Mouse (Mus musculus): ENCODE results near the gene Patl1. TPM values are rescaled to one million over a fixed set of nuclear protein-coding genes. Genes with fewer than 3 reads are reported as not detected.
"Not testable (repeated sequence)": the region's sequence is repeated elsewhere in the genome, so short reads cannot be mapped to it uniquely, and the experiment has no call there.

The Patl1 gene
- polyA plus RNA-seq, 1 experiment from 2014 or later: 30.2 TPM

- H3K27ac ChIP-seq (ENCODE audit: low read depth, low read length): no peak overlapping the region
Observed at GRCm38 (mm10) chr19:11975683-11976082, 63.5 kb downstream of the Patl1 start.

GRCm38 (mm10) chr19:11977363-11977762, 65.2 kb downstream of the Patl1 start:
- ATAC-seq (ENCODE audit: low FRiP score): no peak
- H3K27me3 ChIP-seq (ENCODE audit: control insufficient read depth, insufficient read depth, low read length): no peaks in the 10 kb centered on the region
- peaks cover 28% of the 10 kb centered on the region for H3K36me3 ChIP-seq (ENCODE audit: control insufficient read depth, insufficient read depth, low read length)
- no peak for DNase-seq (ENCODE audit: low spot score, missing footprints)
- H3K4me2 ChIP-seq: no peak overlapping the region
- no peak overlapping the region for H3K9ac ChIP-seq (ENCODE audit: low read length)
- H3K27ac ChIP-seq (ENCODE audit: low read depth, low read length): no peak overlapping the region
- no peak overlapping the region for H3K4me3 ChIP-seq (ENCODE audit: low read depth, low read length)
- 91% methylated on average over 5 of the region's 5 CpGs for WGBS
- no peaks in the 10 kb centered on the region for H3K4me1 ChIP-seq (ENCODE audit: control insufficient read depth, insufficient read depth, low read length)
- no peaks in the 10 kb centered on the region for H3K9me3 ChIP-seq (ENCODE audit: control insufficient read depth, low read length)

More at GRCm38 (mm10) chr19:11975683-11976082, 63.5 kb downstream of the Patl1 start:
- Histone ChIP-seq H3K4me1 (ENCODE audit: control insufficient read depth, insufficient read depth, low read length) (no peaks in the 10 kb centered on the region), H3K9me3 (ENCODE audit: control insufficient read depth, low read length) (no peaks in the 10 kb centered on the region), H3K4me3 (ENCODE audit: low read depth, low read length) (no peak overlapping the region), H3K27me3 (ENCODE audit: control insufficient read depth, insufficient read depth, low read length) (no peaks in the 10 kb centered on the region), H3K4me2 (no peak overlapping the region), H3K36me3 (ENCODE audit: control insufficient read depth, insufficient read depth, low read length) (peaks cover 28% of the 10 kb centered on the region), H3K9ac (ENCODE audit: low read length) (no peak overlapping the region)
- ATAC-seq (ENCODE audit: low FRiP score) (no peak), DNase-seq (ENCODE audit: low spot score, missing footprints) (no peak)
- 90% methylated on average over 4 of the region's 4 CpGs for WGBS

- ATAC-seq (ENCODE audit: low FRiP score) (no peak), DNase-seq (ENCODE audit: low spot score, missing footprints) (peak; percentile 73)
- no peaks in the 10 kb centered on the region for H3K27me3 ChIP-seq (ENCODE audit: control insufficient read depth, insufficient read depth, low read length)
- H3K9ac ChIP-seq (ENCODE audit: low read length): no peak overlapping the region
- no peaks in the 10 kb centered on the region for H3K4me1 ChIP-seq (ENCODE audit: control insufficient read depth, insufficient read depth, low read length)
- no peak overlapping the region for H3K4me3 ChIP-seq (ENCODE audit: low read depth, low read length)
- H3K27ac ChIP-seq (ENCODE audit: low read depth, low read length): no peak overlapping the region
- no peaks in the 10 kb centered on the region for H3K9me3 ChIP-seq (ENCODE audit: control insufficient read depth, low read length)
- WGBS: 89% methylated on average over 4 of the region's 4 CpGs
- H3K36me3 ChIP-seq (ENCODE audit: control insufficient read depth, insufficient read depth, low read length): peaks cover 25% of the 10 kb centered on the region
- no peak overlapping the region for H3K4me2 ChIP-seq
Observed at GRCm38 (mm10) chr19:11980471-11980870, 68.3 kb downstream of the Patl1 start.

GRCm38 (mm10) chr19:11984614-11985013, 72.4 kb downstream of the Patl1 start:
- not testable (repeated sequence) for H3K4me1 ChIP-seq (ENCODE audit: control insufficient read depth, insufficient read depth, low read length); H3K4me3 ChIP-seq (ENCODE audit: low read depth, low read length); H3K27me3 ChIP-seq (ENCODE audit: control insufficient read depth, insufficient read depth, low read length); ATAC-seq (ENCODE audit: low FRiP score); H3K27ac ChIP-seq (ENCODE audit: low read depth, low read length); H3K4me2 ChIP-seq; H3K9me3 ChIP-seq (ENCODE audit: control insufficient read depth, low read length); H3K9ac ChIP-seq (ENCODE audit: low read length)
- peak; percentile 70 for DNase-seq (ENCODE audit: low spot score, missing footprints)
- WGBS: 82% methylated on average over 5 of the region's 5 CpGs
- H3K36me3 ChIP-seq (ENCODE audit: control insufficient read depth, insufficient read depth, low read length): peaks cover 23% of the 10 kb centered on the region

GRCm38 (mm10) chr19:11987841-11988240, 75.6 kb downstream of the Patl1 start:
- ATAC-seq (ENCODE audit: low FRiP score) (no peak), DNase-seq (ENCODE audit: low spot score, missing footprints) (peak; percentile 67)
- Histone ChIP-seq H3K9ac (ENCODE audit: low read length) (no peak overlapping the region), H3K4me3 (ENCODE audit: low read depth, low read length) (no peak overlapping the region), H3K27ac (ENCODE audit: low read depth, low read length) (no peak overlapping the region), H3K4me2 (no peak overlapping the region), H3K36me3 (ENCODE audit: control insufficient read depth, insufficient read depth, low read length) (peaks cover 23% of the 10 kb centered on the region), H3K27me3 (ENCODE audit: control insufficient read depth, insufficient read depth, low read length) (no peaks in the 10 kb centered on the region), H3K9me3 (ENCODE audit: control insufficient read depth, low read length) (no peaks in the 10 kb centered on the region), H3K4me1 (ENCODE audit: control insufficient read depth, insufficient read depth, low read length) (no peaks in the 10 kb centered on the region)
- WGBS: 94% methylated on average over 3 of the region's 3 CpGs

GRCm38 (mm10) chr19:11989334-11989733, 77.1 kb downstream of the Patl1 start:
- DNase-seq (ENCODE audit: low spot score, missing footprints): no peak
- ATAC-seq (ENCODE audit: low FRiP score): no peak
- H3K9me3 ChIP-seq (ENCODE audit: control insufficient read depth, low read length): no peaks in the 10 kb centered on the region
- WGBS: 97% methylated on average over 7 of the region's 7 CpGs
- H3K27ac ChIP-seq (ENCODE audit: low read depth, low read length): no peak overlapping the region
- no peaks in the 10 kb centered on the region for H3K4me1 ChIP-seq (ENCODE audit: control insufficient read depth, insufficient read depth, low read length)
- H3K9ac ChIP-seq (ENCODE audit: low read length): no peak overlapping the region
- no peak overlapping the region for H3K4me3 ChIP-seq (ENCODE audit: low read depth, low read length)
- H3K27me3 ChIP-seq (ENCODE audit: control insufficient read depth, insufficient read depth, low read length): no peaks in the 10 kb centered on the region
- no peak overlapping the region for H3K4me2 ChIP-seq
- peaks cover 18% of the 10 kb centered on the region for H3K36me3 ChIP-seq (ENCODE audit: control insufficient read depth, insufficient read depth, low read length)

- no peak for DNase-seq (ENCODE audit: low spot score, missing footprints)
- H3K36me3 ChIP-seq (ENCODE audit: control insufficient read depth, insufficient read depth, low read length): peaks cover 13% of the 10 kb centered on the region
- H3K27ac ChIP-seq (ENCODE audit: low read depth, low read length): no peak overlapping the region
- ATAC-seq (ENCODE audit: low FRiP score): no peak
- H3K9ac ChIP-seq (ENCODE audit: low read length): no peak overlapping the region
- no peaks in the 10 kb centered on the region for H3K4me1 ChIP-seq (ENCODE audit: control insufficient read depth, insufficient read depth, low read length)
- H3K4me3 ChIP-seq (ENCODE audit: low read depth, low read length): no peak overlapping the region
- no peak overlapping the region for H3K4me2 ChIP-seq
- H3K9me3 ChIP-seq (ENCODE audit: control insufficient read depth, low read length): no peaks in the 10 kb centered on the region
- no peaks in the 10 kb centered on the region for H3K27me3 ChIP-seq (ENCODE audit: control insufficient read depth, insufficient read depth, low read length)
- WGBS: 92% methylated on average over 9 of the region's 9 CpGs
Observed at GRCm38 (mm10) chr19:11992034-11992433, 79.8 kb downstream of the Patl1 start.

GRCm38 (mm10) chr19:11992441-11993029, 80.3 kb downstream of the Patl1 start:
- no peak overlapping the region for H3K4me3 ChIP-seq (ENCODE audit: low read depth, low read length)
- H3K27ac ChIP-seq (ENCODE audit: low read depth, low read length): no peak overlapping the region
- ATAC-seq (ENCODE audit: low FRiP score): no peak
- no peak overlapping the region for H3K4me2 ChIP-seq
- H3K9me3 ChIP-seq (ENCODE audit: control insufficient read depth, low read length): no peaks in the 10 kb centered on the region
- H3K9ac ChIP-seq (ENCODE audit: low read length): no peak overlapping the region
- DNase-seq (ENCODE audit: low spot score, missing footprints): peak; percentile 73
- peaks cover 13% of the 10 kb centered on the region for H3K36me3 ChIP-seq (ENCODE audit: control insufficient read depth, insufficient read depth, low read length)
- no peaks in the 10 kb centered on the region for H3K4me1 ChIP-seq (ENCODE audit: control insufficient read depth, insufficient read depth, low read length)
- WGBS: 95% methylated on average over 10 of the region's 10 CpGs
- no peaks in the 10 kb centered on the region for H3K27me3 ChIP-seq (ENCODE audit: control insufficient read depth, insufficient read depth, low read length)

Measured in midbrain, embryonic 11.5 days (tissue).